ENCODE assay signal across 17 mouse cellular contexts in the genomic region with DNA sequence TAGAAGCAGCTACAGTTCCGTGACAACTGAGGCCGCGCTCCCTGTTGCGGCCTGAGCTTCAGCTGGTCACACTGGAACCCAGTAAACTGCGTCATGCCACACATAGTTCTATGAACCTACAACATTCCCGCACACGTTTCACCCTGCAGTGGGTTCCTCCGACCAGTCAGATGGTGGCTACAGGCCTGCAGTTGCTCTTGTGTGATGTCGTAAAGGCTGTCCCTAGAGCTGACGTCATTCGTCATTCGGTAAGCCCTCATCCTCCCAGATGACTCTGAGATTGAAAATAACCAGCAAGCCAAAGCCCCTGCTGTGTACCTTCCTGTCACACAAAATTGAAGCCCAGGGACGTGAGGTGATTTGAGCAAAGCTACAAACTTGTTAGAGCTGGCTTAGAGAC.
DNase-seq lines count a peak whose midpoint lies in the region; ATAC-seq and TF ChIP-seq lines count a peak whose summit lies in the region.
"Had no signal": no experiment of that assay in that cellular context is flagged by ENCODE, and none has a peak within 500 bp of the region (broad histone marks: within the 10 kb centered on the region; RNA-seq: fewer than 3 reads in every experiment).

No protein-coding gene starts in this region.

- no peak for TF ChIP-seq POLR2A in kidney, adult 2 months (IDR thresholded peaks at IDR 0.05; ENCODE audit: low read depth, low read length)

- peak; percentile 92 for DNase-seq in heart, adult 11 months
- no peak for DNase-seq in heart, adult 8-10 months (ENCODE audit: low spot score)
- DNase-seq in kidney, adult 2 months = no peak
- DNase-seq in thymus, postnatal 4 days = peak; percentile 43
- DNase-seq in thymus, adult 18-20 months = no peak
- no peak for DNase-seq in frontal cortex, postnatal 25 days (ENCODE audit: low spot score in 2 of 2)
- DNase-seq: adrenal gland, postnatal 36 days; B cell, adult 2 months; kidney, adult 8-10 months; kidney, postnatal 36 days; lung, adult 2 months had no signal

- 72% methylated on average over 13 of the region's 13 CpGs for WGBS in kidney, embryonic 14.5 days
- 76% methylated on average over 13 of the region's 13 CpGs for WGBS in kidney, adult 2 months

- H3K4me2 ChIP-seq in kidney, embryonic 14.5 days (replicated peaks; ENCODE audit: low read depth, low read length) = no peak overlapping the region
- H3K4me2 ChIP-seq: forebrain, embryonic 12.5 days; hindbrain, embryonic 12.5 days; liver, embryonic 12.5 days; midbrain, embryonic 11.5 days had no signal

- H3K9me3 ChIP-seq in kidney, embryonic 14.5 days (ENCODE audit: control insufficient read depth, low read length) = no peaks in the 10 kb centered on the region
- H3K9me3 ChIP-seq: forebrain, embryonic 12.5 days; hindbrain, embryonic 12.5 days; liver, embryonic 12.5 days had no signal

- H3K27me3 ChIP-seq in kidney, embryonic 14.5 days (ENCODE audit: control insufficient read depth, insufficient read depth, low read length) = no peaks in the 10 kb centered on the region
- H3K27me3 ChIP-seq in kidney, adult 2 months (replicated peaks; ENCODE audit: control insufficient read depth, insufficient read depth, low read length) = no peaks in the 10 kb centered on the region
- H3K27me3 ChIP-seq: forebrain, embryonic 12.5 days; hindbrain, embryonic 12.5 days; liver, embryonic 12.5 days had no signal

- no peak for TF ChIP-seq CTCF in kidney, adult 2 months (conservative IDR thresholded peaks at IDR 0.05; ENCODE audit: insufficient read depth, insufficient read length, low read depth, low read length)

- 0 out of 2 replicates have a peak overlapping the region, but pooled peaks have one; percentile 7 for H3K27ac ChIP-seq in kidney, embryonic 14.5 days (ENCODE audit: low read depth, low read length)
- no peak overlapping the region for H3K27ac ChIP-seq in kidney, adult 2 months (ENCODE audit: insufficient read depth, low read depth, low read length)
- H3K27ac ChIP-seq: forebrain, embryonic 12.5 days; hindbrain, embryonic 12.5 days; liver, embryonic 12.5 days; stomach, postnatal 0 days had no signal

- H3K4me1 ChIP-seq in kidney, embryonic 14.5 days (ENCODE audit: control insufficient read depth, insufficient read depth, low read length) = no peaks in the 10 kb centered on the region
- peaks cover 7% of the 10 kb centered on the region for H3K4me1 ChIP-seq in kidney, adult 2 months (ENCODE audit: control insufficient read depth, insufficient read depth, low read length)
- H3K4me1 ChIP-seq: forebrain, embryonic 12.5 days had no signal

- H3K4me3 ChIP-seq in kidney, embryonic 14.5 days (ENCODE audit: low read length) = no peak overlapping the region
- H3K4me3 ChIP-seq in kidney, adult 2 months (ENCODE audit: insufficient read depth, low read depth, low read length) = no peak overlapping the region
- H3K4me3 ChIP-seq: forebrain, embryonic 12.5 days; hindbrain, embryonic 12.5 days; liver, embryonic 12.5 days had no signal

- no peaks in the 10 kb centered on the region for H3K36me3 ChIP-seq in kidney, embryonic 14.5 days (ENCODE audit: control insufficient read depth, insufficient read depth, low read length)
- H3K36me3 ChIP-seq in kidney, adult 2 months (ENCODE audit: control insufficient read depth, insufficient read depth, low read length) = no peaks in the 10 kb centered on the region
- H3K36me3 ChIP-seq: forebrain, embryonic 12.5 days; hindbrain, embryonic 12.5 days; liver, embryonic 12.5 days had no signal

- no peak overlapping the region for H3K9ac ChIP-seq in kidney, embryonic 14.5 days (ENCODE audit: low read depth, low read length)
- H3K9ac ChIP-seq: forebrain, embryonic 12.5 days; hindbrain, embryonic 12.5 days; liver, embryonic 12.5 days had no signal

- no peak for ATAC-seq in kidney, embryonic 14.5 days (ENCODE audit: low FRiP score, low TSS enrichment)
- ATAC-seq: liver, embryonic 12.5 days had no signal

Comparison
In these comparisons a context has a peak if more than half of its experiments do, and no peak if none do; other contexts are left out.
1. DNase-seq: peak in heart, adult 11 months (single experiment) and thymus, postnatal 4 days (single experiment); none in heart, adult 8-10 months (single experiment), kidney, adult 2 months (single experiment), thymus, adult 18-20 months (0 of 2) and frontal cortex, postnatal 25 days (0 of 2).